Mouse (Mus musculus) naive thymus-derived CD4-positive, alpha-beta T cell, adult 2 months (primary cell): ENCODE data around the gene Map2k5.

Experiments
- DNase-seq: peaks from one replicate; pipeline ENCODE4 v3.0.0-alpha.2; 2011; ENCODE audit warnings: low read depth

Gene Map2k5

GRCm38 (mm10) chr9:63257739-63258138 is 120.0 kb downstream of the Map2k5 start:
- DNase-seq = no peak

GRCm38 (mm10) chr9:63250841-63251626 is 126.7 kb downstream of the Map2k5 start:
- DNase-seq = no peak

GRCm38 (mm10) chr9:63248095-63248787 is 129.5 kb downstream of the Map2k5 start:
- DNase-seq = no peak

- DNase-seq = no peak
Measured at GRCm38 (mm10) chr9:63246568-63247169, 131.0 kb downstream of the Map2k5 start.

GRCm38 (mm10) chr9:63241961-63242360 is 135.7 kb downstream of the Map2k5 start:
- DNase-seq = no peak

GRCm38 (mm10) chr9:63241241-63241640 is 136.5 kb downstream of the Map2k5 start:
- DNase-seq = no peak

GRCm38 (mm10) chr9:63234356-63234755 is 143.3 kb downstream of the Map2k5 start:
- no peak for DNase-seq

GRCm38 (mm10) chr9:63230289-63230688 is 147.4 kb downstream of the Map2k5 start:
- no peak for DNase-seq

GRCm38 (mm10) chr9:63229124-63229523 is 148.6 kb downstream of the Map2k5 start:
- DNase-seq = no peak

- DNase-seq = no peak
Measured at GRCm38 (mm10) chr9:63222161-63222560, 155.5 kb downstream of the Map2k5 start.

- no peak for DNase-seq
Measured at GRCm38 (mm10) chr9:63219851-63220250, 157.9 kb downstream of the Map2k5 start.

- no peak for DNase-seq
Measured at GRCm38 (mm10) chr9:63215031-63215430, 162.7 kb downstream of the Map2k5 start.

- no peak for DNase-seq
Measured at GRCm38 (mm10) chr9:63206769-63207276, 170.9 kb downstream of the Map2k5 start.

GRCm38 (mm10) chr9:63203461-63203860 is 174.2 kb downstream of the Map2k5 start:
- DNase-seq = no peak

- no peak for DNase-seq
Measured at GRCm38 (mm10) chr9:63201376-63202323, 176.1 kb downstream of the Map2k5 start.

- no peak for DNase-seq
Measured at GRCm38 (mm10) chr9:63197252-63197651, 180.4 kb downstream of the Map2k5 start.

- DNase-seq = no peak
Measured at GRCm38 (mm10) chr9:63196114-63196682, 181.5 kb downstream of the Map2k5 start.

- DNase-seq = no peak
Measured at GRCm38 (mm10) chr9:63195523-63195922, 182.2 kb downstream of the Map2k5 start.

GRCm38 (mm10) chr9:63194791-63195190 is 182.9 kb downstream of the Map2k5 start:
- no peak for DNase-seq

GRCm38 (mm10) chr9:63192809-63193208 is 184.9 kb downstream of the Map2k5 start:
- no peak for DNase-seq

GRCm38 (mm10) chr9:63187310-63187709 is 190.4 kb downstream of the Map2k5 start:
- DNase-seq = no peak
